Mouse (Mus musculus) MN1 (cell line): ENCODE measurements around the gene Snrpg.
"Not testable (repeated sequence)": the region's sequence is repeated elsewhere in the genome, so short reads cannot be mapped to it uniquely, and the experiment has no call there.

Experiments
- DNase-seq: peaks from one replicate; pipeline ENCODE4 v3.0.0-alpha.2; 2016; ENCODE audit warnings: low spot score

The Snrpg gene

GRCm38 (mm10) chr6:86370764-86371339 lies at the start of gene Snrpg:
TSS of gene Snrpg (plus strand) at chr6:86371304.
- peak; percentile 40 for DNase-seq

GRCm38 (mm10) chr6:86322031-86322563 lies 49.0 kb upstream of the Snrpg start:
- DNase-seq, result no peak

GRCm38 (mm10) chr6:86322991-86323390 lies 48.1 kb upstream of the Snrpg start:
- DNase-seq, result no peak

- DNase-seq, result no peak
These were observed 46.7 kb upstream of the Snrpg start for GRCm38 (mm10) chr6:86324400-86324799.

- no peak for DNase-seq
These were observed 45.5 kb upstream of the Snrpg start for GRCm38 (mm10) chr6:86325646-86326045.

- DNase-seq, result no peak
These were observed 44.2 kb upstream of the Snrpg start for GRCm38 (mm10) chr6:86326866-86327265.

GRCm38 (mm10) chr6:86328369-86328768 lies 42.7 kb upstream of the Snrpg start:
- no peak for DNase-seq

- no peak for DNase-seq
These were observed 41.2 kb upstream of the Snrpg start for GRCm38 (mm10) chr6:86329943-86330342.

GRCm38 (mm10) chr6:86335121-86335849 lies 35.8 kb upstream of the Snrpg start:
- DNase-seq, result no peak

GRCm38 (mm10) chr6:86335860-86336259 lies 35.2 kb upstream of the Snrpg start:
- no peak for DNase-seq

GRCm38 (mm10) chr6:86336340-86336739 lies 34.8 kb upstream of the Snrpg start:
- DNase-seq, result not testable (repeated sequence)

- no peak for DNase-seq
These were observed 27.4 kb upstream of the Snrpg start for GRCm38 (mm10) chr6:86343656-86344055.

GRCm38 (mm10) chr6:86346063-86346462 lies 25.0 kb upstream of the Snrpg start:
- no peak for DNase-seq

- DNase-seq, result no peak
These were observed 21.8 kb upstream of the Snrpg start for GRCm38 (mm10) chr6:86349257-86349656.

GRCm38 (mm10) chr6:86354948-86355347 lies 16.2 kb upstream of the Snrpg start:
- DNase-seq, result no peak

- no peak for DNase-seq
These were observed 14.1 kb upstream of the Snrpg start for GRCm38 (mm10) chr6:86356956-86357355.

- no peak for DNase-seq
These were observed 10.4 kb upstream of the Snrpg start for GRCm38 (mm10) chr6:86360691-86361090.

GRCm38 (mm10) chr6:86361373-86361772 lies 9.7 kb upstream of the Snrpg start:
- no peak for DNase-seq

GRCm38 (mm10) chr6:86364442-86365141 lies 6.5 kb upstream of the Snrpg start:
- peak; percentile 89 for DNase-seq

GRCm38 (mm10) chr6:86365371-86366124 lies 5.6 kb upstream of the Snrpg start, which contains the start of gene Fam136a:
TSS of gene Fam136a (plus strand) at chr6:86365646.
- DNase-seq, result peak; percentile 98

- peak; percentile 86 for DNase-seq
These were observed 4.8 kb upstream of the Snrpg start for GRCm38 (mm10) chr6:86366125-86366852.
